Mouse (Mus musculus) kidney, adult 2 months (tissue): Measurements from ENCODE around the gene Bricd5.

ENCODE experiments used
- CTCF ChIP-seq: fragments of 200-500 bp; conservative IDR thresholded peaks from 2 replicates; pipeline ENCODE4 v1.5.1; 2011; ENCODE audit warnings: low read depth, mild to moderate bottlenecking, control low read depth, low read length, moderate library complexity, mixed read lengths; ENCODE audit not compliant: insufficient read depth, insufficient read length
- POLR2A ChIP-seq: fragments of 200-500 bp; IDR thresholded peaks from one replicate; pipeline ENCODE4 v1.6.1; 2011; ENCODE audit warnings: low read depth, low read length, control low read depth

DNA sequence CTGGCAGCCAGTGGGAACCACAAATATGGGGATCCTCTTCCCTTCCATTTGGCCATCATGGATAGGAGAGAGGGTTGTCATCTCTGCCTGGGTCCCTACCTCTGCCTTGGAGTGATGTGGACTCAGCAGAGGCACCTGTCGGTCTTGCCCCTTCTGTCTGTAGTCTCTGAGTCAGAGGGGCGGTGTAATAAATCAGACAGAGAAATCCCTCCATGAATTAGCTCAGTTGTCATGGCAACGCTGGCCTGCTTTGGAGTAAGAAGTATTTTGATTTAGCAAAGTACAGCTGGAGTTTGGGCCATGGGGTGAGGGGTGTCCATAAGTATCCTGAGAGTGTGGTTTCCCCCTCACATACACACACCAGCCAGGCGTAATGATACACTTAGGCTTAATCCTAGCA, 16.7 kb downstream of the Bricd5 start:
- TF ChIP-seq POLR2A: no peak
- TF ChIP-seq CTCF: no peak
